Mouse (Mus musculus) forebrain, embryonic 13.5 days (tissue): ENCODE measurements around the gene Dlg2. TPM values are rescaled to one million over a fixed set of nuclear protein-coding genes. Genes with fewer than 3 reads are reported as not detected.

Source experiments
- ATAC-seq: fragments of 200-750 bp; cut with Nextera tagmentation; 2 replicates; pipeline ENCODE4 v1.8.0; 2017
- H3K27ac ChIP-seq: fragments of 300-500 bp; sonication (generic); 2 replicates; pipeline ENCODE4 v1.5.1; 2015; ENCODE audit warnings: inconsistent platforms, mild to moderate bottlenecking, moderate library complexity
- H3K27me3 ChIP-seq: fragments of 300-500 bp; sonication (generic); 2 replicates; pipeline ENCODE4 v1.6.1; 2015; ENCODE audit warnings: mild to moderate bottlenecking, inconsistent platforms
- H3K36me3 ChIP-seq: fragments of 300-500 bp; sonication (generic); 2 replicates; pipeline ENCODE4 v1.6.1; 2015; ENCODE audit warnings: mild to moderate bottlenecking, inconsistent platforms; ENCODE audit not compliant: poor library complexity, severe bottlenecking
- H3K4me1 ChIP-seq: fragments of 300-500 bp; sonication (generic); 2 replicates; pipeline ENCODE4 v1.6.1; 2015; ENCODE audit warnings: inconsistent platforms
- H3K4me2 ChIP-seq: fragments of 300-500 bp; sonication (generic); 2 replicates; pipeline ENCODE4 v1.6.1; 2015; ENCODE audit warnings: inconsistent platforms, mild to moderate bottlenecking, moderate library complexity
- H3K4me3 ChIP-seq: fragments of 300-500 bp; sonication (generic); 2 replicates; pipeline ENCODE4 v1.5.1; 2015; ENCODE audit warnings: mild to moderate bottlenecking, inconsistent platforms
- H3K9ac ChIP-seq: fragments of 300-500 bp; sonication (generic); 2 replicates; pipeline ENCODE4 v1.6.1; 2015; ENCODE audit warnings: mild to moderate bottlenecking, inconsistent platforms
- H3K9me3 ChIP-seq: fragments of 300-500 bp; sonication (generic); replicated peaks from 2 replicates; pipeline ENCODE4 v1.6.1; 2016; ENCODE audit warnings: inconsistent platforms
- WGBS: fragments of 180-500 bp; shearing (Covaris S2); methylation state at CpG from one replicate; pipeline ENCODE4 v1.1.7; 2015; 5-methylcytosine and 5-hydroxymethylcytosine counted together
- polyA plus RNA-seq: library from polyadenylated mRNA; unstranded; fragments of >200 nt; fragmentation: Nextera tagmentation; extraction: Ambion mirVana; gene quantifications from 2 replicates; pipeline ENCODE4 v1.2.1, GENCODE M21; 2015

The Dlg2 gene
- polyA plus RNA-seq, 1 experiment from 2014 or later, result 10.1 TPM

- no peak overlapping the region for H3K9ac ChIP-seq
- ATAC-seq, result no peak
- H3K4me1 ChIP-seq, result no peaks in the 10 kb centered on the region
- 51% methylated on average over 9 of the region's 9 CpGs for WGBS
- H3K36me3 ChIP-seq, result no peaks in the 10 kb centered on the region
- H3K9me3 ChIP-seq, result no peaks in the 10 kb centered on the region
- no peak overlapping the region for H3K4me2 ChIP-seq
- H3K27me3 ChIP-seq, result no peaks in the 10 kb centered on the region
- H3K27ac ChIP-seq, result no peak overlapping the region
- H3K4me3 ChIP-seq, result no peak overlapping the region
These were observed 595.6 kb downstream of the Dlg2 start for GRCm38 (mm10) chr7:91071751-91072707.

- no peak overlapping the region for H3K9ac ChIP-seq
- H3K4me1 ChIP-seq, result peaks cover 15% of the 10 kb centered on the region
- H3K36me3 ChIP-seq, result no peaks in the 10 kb centered on the region
- H3K27me3 ChIP-seq, result no peaks in the 10 kb centered on the region
- 79% methylated on average over 2 of the region's 2 CpGs for WGBS
- H3K27ac ChIP-seq, result no peak overlapping the region
- no peak for ATAC-seq
- H3K4me2 ChIP-seq, result no peak overlapping the region
- no peaks in the 10 kb centered on the region for H3K9me3 ChIP-seq
- no peak overlapping the region for H3K4me3 ChIP-seq
These were observed 609.6 kb downstream of the Dlg2 start for GRCm38 (mm10) chr7:91086071-91086470.

GRCm38 (mm10) chr7:91089211-91089930 is 612.9 kb downstream of the Dlg2 start:
- Histone ChIP-seq H3K27me3 (no peaks in the 10 kb centered on the region), H3K9ac (no peak overlapping the region), H3K36me3 (no peaks in the 10 kb centered on the region), H3K27ac (no peak overlapping the region), H3K4me3 (no peak overlapping the region), H3K4me1 (peaks cover 20% of the 10 kb centered on the region), H3K9me3 (no peaks in the 10 kb centered on the region), H3K4me2 (no peak overlapping the region; the same call in 1 of the 2 replicates)
- 27% methylated on average over 6 of the region's 6 CpGs for WGBS
- no peak for ATAC-seq

- Histone ChIP-seq H3K27ac (no peak overlapping the region), H3K9me3 (no peaks in the 10 kb centered on the region), H3K36me3 (no peaks in the 10 kb centered on the region), H3K4me3 (peak overlapping the region; percentile 43), H3K4me2 (peak overlapping the region; percentile 72), H3K9ac (peak overlapping the region; percentile 59; the same call in 1 of the 2 replicates), H3K4me1 (peaks cover 20% of the 10 kb centered on the region), H3K27me3 (no peaks in the 10 kb centered on the region)
- WGBS, result 40% methylated on average over 5 of the region's 5 CpGs
- ATAC-seq, result peak; percentile 41
These were observed 613.9 kb downstream of the Dlg2 start for GRCm38 (mm10) chr7:91090317-91090829.

GRCm38 (mm10) chr7:91090830-91091683 is 614.6 kb downstream of the Dlg2 start:
- Histone ChIP-seq H3K4me2 (peak overlapping the region; percentile 72), H3K4me3 (peak overlapping the region; percentile 43), H3K36me3 (no peaks in the 10 kb centered on the region), H3K27ac (no peak overlapping the region), H3K27me3 (no peaks in the 10 kb centered on the region), H3K9ac (peak overlapping the region; percentile 59), H3K4me1 (peaks cover 20% of the 10 kb centered on the region), H3K9me3 (no peaks in the 10 kb centered on the region)
- peak; percentile 77 for ATAC-seq
- WGBS, result 5% methylated on average over 25 of the region's 25 CpGs

GRCm38 (mm10) chr7:91096467-91096866 is 620.0 kb downstream of the Dlg2 start:
- Histone ChIP-seq H3K36me3 (no peaks in the 10 kb centered on the region), H3K27me3 (no peaks in the 10 kb centered on the region), H3K27ac (no peak overlapping the region), H3K9me3 (no peaks in the 10 kb centered on the region), H3K9ac (no peak overlapping the region), H3K4me1 (peaks cover 1% of the 10 kb centered on the region), H3K4me3 (no peak overlapping the region), H3K4me2 (no peak overlapping the region)
- 84% methylated on average over 7 of the region's 7 CpGs for WGBS
- no peak for ATAC-seq

GRCm38 (mm10) chr7:91098521-91098920 is 622.0 kb downstream of the Dlg2 start:
- 89% methylated on average over 3 of the region's 3 CpGs for WGBS

GRCm38 (mm10) chr7:91109575-91109974 is 633.1 kb downstream of the Dlg2 start:
- no peaks in the 10 kb centered on the region for H3K9me3 ChIP-seq
- H3K4me3 ChIP-seq, result no peak overlapping the region
- H3K9ac ChIP-seq, result no peak overlapping the region
- H3K27ac ChIP-seq, result no peak overlapping the region
- ATAC-seq, result no peak
- WGBS, result 68% methylated on average over 3 of the region's 3 CpGs
- H3K27me3 ChIP-seq, result no peaks in the 10 kb centered on the region
- no peak overlapping the region for H3K4me2 ChIP-seq
- H3K4me1 ChIP-seq, result no peaks in the 10 kb centered on the region
- H3K36me3 ChIP-seq, result no peaks in the 10 kb centered on the region

More at GRCm38 (mm10) chr7:91098521-91098920, 622.0 kb downstream of the Dlg2 start:
- Histone ChIP-seq H3K27ac (no peak overlapping the region), H3K4me3 (no peak overlapping the region), H3K36me3 (no peaks in the 10 kb centered on the region), H3K4me1 (no peaks in the 10 kb centered on the region), H3K27me3 (no peaks in the 10 kb centered on the region), H3K4me2 (no peak overlapping the region), H3K9me3 (no peaks in the 10 kb centered on the region), H3K9ac (no peak overlapping the region)
- no peak for ATAC-seq

GRCm38 (mm10) chr7:91132128-91132527 is 655.7 kb downstream of the Dlg2 start:
- H3K4me2 ChIP-seq, result no peak overlapping the region
- H3K27ac ChIP-seq, result no peak overlapping the region
- no peak overlapping the region for H3K9ac ChIP-seq
- H3K4me3 ChIP-seq, result no peak overlapping the region
- no peaks in the 10 kb centered on the region for H3K9me3 ChIP-seq
- H3K4me1 ChIP-seq, result no peaks in the 10 kb centered on the region
- no peak for ATAC-seq
- H3K27me3 ChIP-seq, result no peaks in the 10 kb centered on the region
- 74% methylated on average over 4 of the region's 4 CpGs for WGBS
- no peaks in the 10 kb centered on the region for H3K36me3 ChIP-seq

- Histone ChIP-seq H3K4me3 (no peak overlapping the region), H3K27me3 (no peaks in the 10 kb centered on the region), H3K9me3 (no peaks in the 10 kb centered on the region), H3K4me1 (no peaks in the 10 kb centered on the region), H3K4me2 (no peak overlapping the region), H3K9ac (no peak overlapping the region), H3K27ac (no peak overlapping the region), H3K36me3 (no peaks in the 10 kb centered on the region)
- no peak for ATAC-seq
- 76% methylated on average over 1 of the region's 1 CpGs for WGBS
These were observed 677.6 kb downstream of the Dlg2 start for GRCm38 (mm10) chr7:91154096-91154495.

- no peak overlapping the region for H3K27ac ChIP-seq
- ATAC-seq, result no peak
- WGBS, result 68% methylated on average over 5 of the region's 5 CpGs
These were observed 682.7 kb downstream of the Dlg2 start for GRCm38 (mm10) chr7:91159144-91159543.

More at GRCm38 (mm10) chr7:91159144-91159543, 682.7 kb downstream of the Dlg2 start:
- Histone ChIP-seq H3K4me3 (no peak overlapping the region), H3K9me3 (no peaks in the 10 kb centered on the region), H3K4me1 (0 out of 2 replicates have a peak, but pooled peaks cover 3% of the 10 kb centered on the region), H3K36me3 (no peaks in the 10 kb centered on the region), H3K27me3 (no peaks in the 10 kb centered on the region), H3K9ac (no peak overlapping the region), H3K4me2 (no peak overlapping the region)
